Mouse (Mus musculus): ENCODE results near the gene Sncg.
"Not testable (repeated sequence)": the region's sequence is repeated elsewhere in the genome, so short reads cannot be mapped to it uniquely, and the experiment has no call there.

Gene Sncg

GRCm38 (mm10) chr14:34374577-34374976 lies at the start of gene Sncg:
TSS of gene Sncg (minus strand) at chr14:34374789.
- DNase-seq, result no peak

- no peak for DNase-seq
Observed at GRCm38 (mm10) chr14:34421078-34421477, 46.5 kb upstream of the Sncg start.

GRCm38 (mm10) chr14:34417501-34417900 lies 42.9 kb upstream of the Sncg start:
- DNase-seq, result no peak

GRCm38 (mm10) chr14:34416946-34417345 lies 42.4 kb upstream of the Sncg start:
- not testable (repeated sequence) for DNase-seq

- no peak for DNase-seq
Observed at GRCm38 (mm10) chr14:34412164-34412896, 37.7 kb upstream of the Sncg start.

GRCm38 (mm10) chr14:34410716-34411115 lies 36.1 kb upstream of the Sncg start:
- DNase-seq, result no peak

GRCm38 (mm10) chr14:34403424-34403823 lies 28.8 kb upstream of the Sncg start:
- no peak for DNase-seq

GRCm38 (mm10) chr14:34402871-34403270 lies 28.3 kb upstream of the Sncg start:
- DNase-seq, result no peak

- peak; percentile 89 for DNase-seq
Observed at GRCm38 (mm10) chr14:34401135-34401534, 26.5 kb upstream of the Sncg start.

GRCm38 (mm10) chr14:34400021-34400420 lies 25.4 kb upstream of the Sncg start:
- DNase-seq, result no peak

GRCm38 (mm10) chr14:34399301-34399700 lies 24.7 kb upstream of the Sncg start:
- no peak for DNase-seq

GRCm38 (mm10) chr14:34398901-34399300 lies 24.3 kb upstream of the Sncg start:
- DNase-seq, result no peak

GRCm38 (mm10) chr14:34397871-34398270 lies 23.3 kb upstream of the Sncg start:
- no peak for DNase-seq

GRCm38 (mm10) chr14:34393295-34393694 lies 18.7 kb upstream of the Sncg start:
- no peak for DNase-seq

- DNase-seq, result no peak
Observed at GRCm38 (mm10) chr14:34382921-34383704, 8.5 kb upstream of the Sncg start.

GRCm38 (mm10) chr14:34378560-34379331 lies 4.2 kb upstream of the Sncg start:
- DNase-seq, result no peak

- DNase-seq, result no peak
Observed at GRCm38 (mm10) chr14:34377121-34377520, 2.5 kb upstream of the Sncg start.

GRCm38 (mm10) chr14:34375941-34376340 lies 1.4 kb upstream of the Sncg start:
- DNase-seq, result no peak

- no peak for DNase-seq
Observed at GRCm38 (mm10) chr14:34375415-34375904, 871 bp upstream of the Sncg start, which contains the start of gene Mmrn2. TSS of gene Mmrn2 (plus strand) at chr14:34375465.

GRCm38 (mm10) chr14:34373581-34373980 lies 1.0 kb downstream of the Sncg start:
- DNase-seq, result no peak

GRCm38 (mm10) chr14:34372646-34373045 lies 1.9 kb downstream of the Sncg start:
- DNase-seq, result peak; percentile 74

- no peak for DNase-seq
Observed at GRCm38 (mm10) chr14:34371763-34372162, 2.8 kb downstream of the Sncg start.

- no peak for DNase-seq
Observed at GRCm38 (mm10) chr14:34370921-34371320, 3.7 kb downstream of the Sncg start.
